Mouse (Mus musculus) liver, embryonic 12.5 days (tissue): Measurements from ENCODE around the gene Vps36. TPM values are rescaled to one million over a fixed set of nuclear protein-coding genes. Genes with fewer than 3 reads are reported as not detected.
A peak's percentile ranks its signal among the peaks of the same experiment; 100 is the strongest.

Experiments
- ATAC-seq: fragments of 200-750 bp; cut with Nextera tagmentation; 2 replicates; pipeline ENCODE4 v1.8.0; 2017; ENCODE audit warnings: moderate number of reproducible peaks, mild to moderate bottlenecking, moderate library complexity
- H3K27ac ChIP-seq: fragments of 300-500 bp; sonication (generic); 2 replicates; pipeline ENCODE4 v1.5.1; 2016; ENCODE audit warnings: mild to moderate bottlenecking
- H3K27me3 ChIP-seq: fragments of 300-500 bp; sonication (generic); replicated peaks from 2 replicates; pipeline ENCODE4 v1.6.1; 2016; ENCODE audit warnings: mild to moderate bottlenecking, moderate library complexity
- H3K36me3 ChIP-seq: fragments of 300-500 bp; sonication (generic); 2 replicates; pipeline ENCODE4 v1.6.1; 2016; ENCODE audit warnings: mild to moderate bottlenecking, moderate library complexity
- H3K4me1 ChIP-seq: fragments of 300-500 bp; sonication (generic); 2 replicates; pipeline ENCODE4 v1.6.1; 2016
- H3K4me2 ChIP-seq: fragments of 300-500 bp; sonication (generic); 2 replicates; pipeline ENCODE4 v1.6.1; 2016; ENCODE audit warnings: mild to moderate bottlenecking, moderate library complexity
- H3K4me3 ChIP-seq: fragments of 300-500 bp; sonication (generic); 2 replicates; pipeline ENCODE4 v1.5.1; 2016; ENCODE audit warnings: mild to moderate bottlenecking, moderate library complexity
- H3K9ac ChIP-seq: fragments of 300-500 bp; sonication (generic); 2 replicates; pipeline ENCODE4 v1.6.1; 2016; ENCODE audit warnings: mild to moderate bottlenecking, moderate library complexity
- H3K9me3 ChIP-seq: fragments of 300-500 bp; sonication (generic); replicated peaks from 2 replicates; pipeline ENCODE4 v1.6.1; 2016; ENCODE audit warnings: mild to moderate bottlenecking, moderate library complexity
- WGBS: fragments of 180-500 bp; shearing (Covaris S2); methylation state at CpG from one replicate; pipeline ENCODE4 v1.1.7; 2016; ENCODE audit not compliant: insufficient replicate concordance; 5-methylcytosine and 5-hydroxymethylcytosine counted together
- polyA plus RNA-seq: library from polyadenylated mRNA; unstranded; fragments of >200 nt; fragmentation: Nextera tagmentation; extraction: Ambion mirVana; gene quantifications from 2 replicates; pipeline ENCODE4 v1.2.1, GENCODE M21; 2016

The Vps36 gene
- polyA plus RNA-seq: 13.4 and 13.9 TPM in 2 replicates

DNA sequence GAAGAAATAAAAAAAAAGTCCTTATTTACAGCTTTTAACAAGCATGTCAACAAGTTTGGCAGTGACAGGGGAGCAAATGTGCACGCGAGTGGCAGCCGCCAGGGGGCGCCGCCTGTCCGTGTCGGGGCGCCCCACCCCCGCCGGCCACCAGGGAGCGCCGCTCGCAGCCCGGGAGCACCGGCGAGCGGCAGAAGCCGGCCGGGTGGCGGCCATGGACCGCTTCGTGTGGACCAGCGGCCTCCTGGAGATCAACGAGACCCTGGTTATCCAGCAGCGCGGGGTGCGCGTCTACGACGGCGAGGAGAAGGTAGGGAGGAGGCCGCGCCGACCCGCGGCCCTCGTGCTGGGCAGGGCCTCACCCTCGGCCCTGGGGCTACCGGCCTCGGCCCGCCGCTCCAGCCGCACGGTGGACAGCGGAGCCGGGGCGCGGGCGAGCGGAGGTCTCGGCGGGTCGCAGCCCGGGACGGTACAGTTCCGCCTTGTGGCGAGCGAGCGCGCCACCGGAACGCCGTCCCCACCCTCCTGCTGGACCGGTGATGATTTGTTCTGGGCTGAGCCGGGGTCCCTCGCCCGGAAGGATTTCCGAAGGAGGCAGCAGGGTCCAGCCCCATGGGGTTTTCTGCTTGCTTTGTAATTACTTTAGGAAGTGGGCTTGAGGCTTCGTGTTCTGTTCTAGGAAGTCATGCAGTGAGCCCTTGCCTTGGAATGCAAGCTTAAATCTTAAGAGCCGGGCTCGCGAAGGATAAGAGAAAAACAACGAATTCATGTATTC, at the start of gene Vps36:
Vps36 (plus strand) TSS at position 150 of the 772 bp plus-strand sequence.
- Histone ChIP-seq H3K27ac (peak within 1 kb of the TSS; percentile 90), H3K36me3 (peaks cover 5% of the 10 kb centered on the region; the same call in 1 of the 2 replicates), H3K27me3 (peaks cover 6% of the 10 kb centered on the region), H3K9ac (peak within 1 kb of the TSS; percentile 88), H3K4me2 (peak within 1 kb of the TSS; percentile 82), H3K4me3 (peak within 1 kb of the TSS; percentile 80), H3K9me3 (no peaks in the 10 kb centered on the region), H3K4me1 (peaks cover 21% of the 10 kb centered on the region)
- under 1% methylated on average over 73 of the region's 73 CpGs for WGBS
- ATAC-seq: peak; percentile 91

- Histone ChIP-seq H3K27ac (peak overlapping the region; percentile 66), H3K9ac (no peak overlapping the region), H3K27me3 (no peaks in the 10 kb centered on the region), H3K9me3 (no peaks in the 10 kb centered on the region), H3K36me3 (no peaks in the 10 kb centered on the region), H3K4me3 (no peak overlapping the region), H3K4me1 (peaks cover 18% of the 10 kb centered on the region), H3K4me2 (no peak overlapping the region)
- ATAC-seq: peak; percentile 90
- 28% methylated on average over 1 of the region's 1 CpGs for WGBS
Measured at GRCm38 (mm10) chr8:22143764-22144491, 48.7 kb upstream of the Vps36 start.

GRCm38 (mm10) chr8:22145831-22146230, 46.8 kb upstream of the Vps36 start:
- no peaks in the 10 kb centered on the region for H3K9me3 ChIP-seq
- H3K4me2 ChIP-seq: no peak overlapping the region
- 72% methylated on average over 6 of the region's 6 CpGs for WGBS
- H3K36me3 ChIP-seq: no peaks in the 10 kb centered on the region
- H3K27ac ChIP-seq: no peak overlapping the region
- H3K4me3 ChIP-seq: no peak overlapping the region
- H3K27me3 ChIP-seq: no peaks in the 10 kb centered on the region
- no peak overlapping the region for H3K9ac ChIP-seq
- H3K4me1 ChIP-seq: peaks cover 18% of the 10 kb centered on the region
- ATAC-seq: no peak

DNA sequence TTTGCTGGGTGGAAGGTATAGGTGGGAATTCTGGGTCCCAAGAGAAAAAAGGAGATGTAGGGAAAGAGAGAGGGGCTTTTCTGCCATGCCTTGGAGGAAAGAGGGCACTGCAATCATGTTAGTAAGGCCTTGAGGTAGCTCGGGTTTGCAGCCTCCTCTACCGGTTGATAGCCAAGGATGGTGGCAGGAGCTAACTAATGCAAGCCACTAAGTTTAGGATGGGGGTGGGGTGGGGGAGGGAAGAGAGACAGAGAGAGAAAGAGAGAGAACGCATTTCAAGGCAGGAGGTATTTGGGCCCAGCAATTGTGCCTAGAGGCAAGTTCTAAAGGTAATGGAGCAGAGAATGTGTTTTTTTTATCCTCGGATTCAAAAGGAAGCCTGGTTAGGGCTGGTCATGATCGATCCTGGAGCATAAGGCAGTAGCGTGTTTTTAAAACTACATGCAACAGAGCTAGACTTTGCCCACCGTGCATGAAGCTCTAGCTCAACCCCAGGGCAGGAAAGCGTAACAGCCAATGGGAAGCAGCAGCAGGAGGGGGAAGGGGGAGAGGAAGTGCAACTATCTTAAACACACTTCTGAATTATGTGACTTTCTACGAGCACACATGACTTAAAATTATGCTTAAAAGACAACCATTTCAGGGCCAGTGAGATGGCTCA, 44.8 kb upstream of the Vps36 start:
- Histone ChIP-seq H3K27ac (no peak overlapping the region), H3K4me1 (peaks cover 18% of the 10 kb centered on the region), H3K9me3 (no peaks in the 10 kb centered on the region), H3K4me2 (no peak overlapping the region), H3K27me3 (no peaks in the 10 kb centered on the region), H3K9ac (no peak overlapping the region), H3K36me3 (no peaks in the 10 kb centered on the region), H3K4me3 (no peak overlapping the region)
- 71% methylated on average over 9 of the region's 9 CpGs for WGBS
- ATAC-seq: no peak

- H3K27ac ChIP-seq: no peak overlapping the region
- peaks cover 16% of the 10 kb centered on the region for H3K4me1 ChIP-seq
- WGBS: 82% methylated on average over 7 of the region's 7 CpGs
- no peak overlapping the region for H3K9ac ChIP-seq
- no peak overlapping the region for H3K4me2 ChIP-seq
- no peaks in the 10 kb centered on the region for H3K36me3 ChIP-seq
- no peak overlapping the region for H3K4me3 ChIP-seq
- ATAC-seq: no peak
- no peaks in the 10 kb centered on the region for H3K27me3 ChIP-seq
- H3K9me3 ChIP-seq: no peaks in the 10 kb centered on the region
Measured at GRCm38 (mm10) chr8:22148367-22148740, 44.3 kb upstream of the Vps36 start.

DNA sequence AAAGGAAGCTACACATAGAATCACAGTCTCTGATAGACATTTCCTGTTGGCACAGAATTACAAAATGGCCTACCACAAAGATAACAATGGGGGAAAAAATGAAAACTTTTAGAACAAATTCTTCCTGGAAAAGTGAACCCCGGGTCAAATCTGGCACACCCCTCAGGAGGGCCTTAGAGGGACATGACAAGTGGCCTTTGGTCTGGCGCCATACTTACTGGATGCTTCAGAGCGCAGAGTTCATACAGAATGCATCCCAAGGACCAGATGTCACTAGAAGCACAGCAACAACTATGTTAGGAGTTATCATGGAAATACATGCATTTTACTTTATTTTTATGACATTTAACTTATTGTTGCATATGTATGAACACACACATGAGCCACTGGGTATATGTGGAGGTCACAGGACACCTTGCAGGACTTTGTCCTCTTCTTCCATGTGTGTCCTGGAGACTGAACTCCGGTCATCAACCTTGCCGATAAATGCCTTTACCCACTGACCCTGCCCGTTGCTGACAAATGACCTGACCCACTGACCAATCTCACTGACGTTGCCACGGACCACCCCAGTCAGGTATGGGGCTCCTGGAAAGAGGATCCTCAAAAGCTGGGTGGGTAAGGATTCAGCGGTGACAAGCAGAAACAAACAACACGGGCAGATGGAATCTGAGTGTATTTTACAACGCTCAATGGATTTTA, 42.8 kb upstream of the Vps36 start:
- WGBS: 83% methylated on average over 11 of the region's 11 CpGs
- no peak overlapping the region for H3K4me2 ChIP-seq

DNA sequence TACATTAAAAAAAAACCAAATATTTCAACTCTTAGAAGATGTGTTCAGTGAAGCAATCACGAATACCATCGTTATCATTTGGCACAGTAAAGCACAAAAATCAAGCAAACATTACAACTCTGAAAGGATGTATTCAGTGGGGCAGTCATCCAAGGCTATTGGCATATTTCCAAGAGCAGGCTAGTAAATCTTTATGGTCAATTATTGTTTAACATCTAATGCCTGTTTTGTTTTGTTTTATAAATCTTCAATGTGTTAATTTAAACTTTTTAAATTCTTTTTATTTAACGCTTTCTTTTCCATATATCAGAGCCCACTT, 42.3 kb upstream of the Vps36 start:
- Histone ChIP-seq H3K27ac (no peak overlapping the region), H3K27me3 (no peaks in the 10 kb centered on the region), H3K9ac (no peak overlapping the region), H3K4me3 (no peak overlapping the region), H3K4me2 (no peak overlapping the region), H3K4me1 (no peaks in the 10 kb centered on the region), H3K36me3 (0 out of 2 replicates have a peak, but pooled peaks cover 3% of the 10 kb centered on the region), H3K9me3 (no peaks in the 10 kb centered on the region)
- no peak for ATAC-seq
- WGBS: 74% methylated on average over 3 of the region's 3 CpGs

More for the DNA sequence above, 42.8 kb upstream of the Vps36 start:
- no peak overlapping the region for H3K9ac ChIP-seq
- H3K9me3 ChIP-seq: no peaks in the 10 kb centered on the region
- 0 out of 2 replicates have a peak, but pooled peaks cover 3% of the 10 kb centered on the region for H3K36me3 ChIP-seq
- no peak for ATAC-seq
- H3K4me1 ChIP-seq: peaks cover 1% of the 10 kb centered on the region; the same call in 1 of the 2 replicates
- no peak overlapping the region for H3K27ac ChIP-seq
- H3K4me3 ChIP-seq: no peak overlapping the region
- no peaks in the 10 kb centered on the region for H3K27me3 ChIP-seq

DNA sequence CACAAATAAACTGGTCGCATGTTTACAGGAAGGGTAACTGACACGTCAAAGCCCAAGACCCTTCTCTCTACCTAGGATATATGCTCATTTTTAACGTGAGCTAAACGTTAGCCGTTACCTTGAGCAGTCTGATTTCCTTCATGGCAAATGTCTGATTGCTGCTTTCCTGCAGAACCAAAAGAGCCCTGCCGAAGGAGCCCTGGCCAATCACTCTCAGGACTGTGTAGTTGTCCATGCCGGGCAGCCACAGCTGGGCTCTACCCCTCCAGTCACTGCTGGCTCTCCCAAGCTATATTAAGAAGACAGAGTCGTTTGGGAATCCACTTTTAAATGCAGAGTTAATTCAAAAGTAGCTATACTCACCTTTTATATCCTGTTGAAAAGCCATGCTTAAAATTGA, 30.4 kb upstream of the Vps36 start:
- H3K4me2 ChIP-seq: no peak overlapping the region
- no peak overlapping the region for H3K27ac ChIP-seq
- peaks cover 12% of the 10 kb centered on the region for H3K36me3 ChIP-seq
- H3K4me3 ChIP-seq: no peak overlapping the region
- no peak for ATAC-seq
- no peaks in the 10 kb centered on the region for H3K9me3 ChIP-seq
- H3K4me1 ChIP-seq: peaks cover 17% of the 10 kb centered on the region
- WGBS: 79% methylated on average over 8 of the region's 8 CpGs
- no peaks in the 10 kb centered on the region for H3K27me3 ChIP-seq
- H3K9ac ChIP-seq: no peak overlapping the region

DNA sequence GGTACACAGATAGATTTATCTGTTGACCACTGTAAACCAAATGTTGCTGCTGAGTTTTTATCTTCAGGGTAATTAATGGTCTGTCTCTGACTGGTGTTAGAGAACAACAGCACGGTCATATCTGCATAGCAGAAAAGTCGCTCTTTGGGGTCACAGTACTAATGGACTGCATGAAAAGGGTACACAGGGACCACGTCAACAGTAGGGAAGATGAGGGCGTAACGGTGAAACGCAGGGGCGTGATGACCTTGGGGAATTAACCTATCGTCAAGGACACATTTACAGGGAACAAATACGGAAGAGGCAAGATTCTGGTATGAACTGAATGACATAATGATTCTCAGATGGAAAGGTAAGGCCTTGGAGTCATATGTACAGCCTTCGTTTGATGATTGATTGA, 28.2 kb upstream of the Vps36 start:
- H3K27me3 ChIP-seq: no peaks in the 10 kb centered on the region
- H3K9me3 ChIP-seq: no peaks in the 10 kb centered on the region
- ATAC-seq: no peak
- peaks cover 19% of the 10 kb centered on the region for H3K4me1 ChIP-seq
- no peak overlapping the region for H3K4me2 ChIP-seq
- H3K9ac ChIP-seq: no peak overlapping the region
- H3K36me3 ChIP-seq: peaks cover 32% of the 10 kb centered on the region
- WGBS: 81% methylated on average over 10 of the region's 10 CpGs
- H3K27ac ChIP-seq: no peak overlapping the region
- H3K4me3 ChIP-seq: no peak overlapping the region

GRCm38 (mm10) chr8:22165251-22166079, 27.1 kb upstream of the Vps36 start:
- Histone ChIP-seq H3K36me3 (peaks cover 35% of the 10 kb centered on the region), H3K9me3 (no peaks in the 10 kb centered on the region), H3K4me3 (peak overlapping the region; percentile 64), H3K9ac (peak overlapping the region; percentile 67), H3K4me2 (peak overlapping the region; percentile 78), H3K27me3 (no peaks in the 10 kb centered on the region), H3K4me1 (peaks cover 19% of the 10 kb centered on the region), H3K27ac (peak overlapping the region; percentile 76)
- peak; percentile 40 for ATAC-seq
- 49% methylated on average over 10 of the region's 10 CpGs for WGBS

DNA sequence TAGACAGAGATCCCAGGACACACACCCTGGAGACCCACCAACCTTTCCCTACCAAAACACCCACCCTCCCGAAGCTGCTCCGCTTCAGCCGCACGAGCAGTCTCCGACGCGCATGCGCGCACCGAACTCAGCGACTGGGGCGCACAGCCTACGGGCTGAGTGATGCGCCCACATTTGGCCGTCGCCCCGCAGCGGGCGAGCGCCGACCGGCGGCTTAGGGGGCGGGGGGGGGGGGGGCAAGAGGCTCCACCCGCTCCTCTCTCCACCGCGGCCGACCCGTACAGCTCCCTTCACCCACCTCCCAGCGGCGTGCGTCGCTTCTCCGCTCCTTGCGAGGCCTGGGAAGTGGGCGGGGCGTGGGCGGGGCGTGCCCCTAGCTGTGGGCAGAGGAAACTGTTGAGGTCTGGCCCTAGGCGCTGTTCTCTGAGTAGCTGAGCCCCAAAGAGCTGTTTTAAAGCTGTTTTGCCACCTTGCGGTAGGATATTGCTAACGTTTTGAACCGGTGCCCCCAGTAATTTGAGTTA, 26.5 kb upstream of the Vps36 start, which contains the start of gene Nek3:
Nek3 (minus strand) TSS at position 356 of the 524 bp plus-strand sequence.
- WGBS: under 1% methylated on average over 43 of the region's 43 CpGs
- H3K9me3 ChIP-seq: no peaks in the 10 kb centered on the region
- peaks cover 42% of the 10 kb centered on the region for H3K36me3 ChIP-seq
- H3K27me3 ChIP-seq: no peaks in the 10 kb centered on the region
- H3K9ac ChIP-seq: peak within 1 kb of the TSS; percentile 67
- peaks cover 19% of the 10 kb centered on the region for H3K4me1 ChIP-seq
- H3K4me2 ChIP-seq: peak within 1 kb of the TSS; percentile 78
- peak; percentile 97 for ATAC-seq
- H3K4me3 ChIP-seq: peak within 1 kb of the TSS; percentile 64
- H3K27ac ChIP-seq: peak within 1 kb of the TSS; percentile 76
